Mouse (Mus musculus) c-Kit-negative CD71-positive TER-119-positive erythroid progenitor cells, embryonic 14.5 days (primary cell): ENCODE data around the gene Gm16513.
"Not testable (repeated sequence)": the region's sequence is repeated elsewhere in the genome, so short reads cannot be mapped to it uniquely, and the experiment has no call there.

ENCODE experiments used
- DNase-seq: peaks from one replicate; pipeline ENCODE4 v3.0.0-alpha.2; 2013; ENCODE audit warnings: low read depth, low spot score

Gene Gm16513

DNA sequence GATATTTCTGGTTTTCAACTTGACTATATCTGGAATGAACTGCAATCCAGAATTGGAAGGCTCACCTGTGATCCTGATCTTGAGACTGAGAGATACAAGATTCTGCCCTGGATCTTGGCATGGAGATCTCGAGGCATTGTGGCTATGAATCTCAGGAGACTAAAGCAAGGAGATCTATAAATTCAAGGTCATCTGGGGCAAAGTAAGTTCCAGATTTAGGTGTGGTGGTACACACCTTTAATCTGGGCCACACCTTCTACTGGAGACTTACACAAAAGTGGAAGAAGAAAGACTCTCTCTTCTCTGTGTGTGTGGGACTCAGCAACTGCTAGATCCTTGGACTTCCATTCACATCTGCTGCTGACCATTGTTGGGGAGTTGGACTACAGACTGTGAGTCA is at the start of gene Gm16513:
Gm16513 (plus strand) TSS at position 301 of the 400 bp plus-strand sequence.
- DNase-seq, result not testable (repeated sequence)
